Mouse (Mus musculus): ENCODE measurements at regions not wholly inside any gene's neighbourhood (a gene's known extent, or its start where the extent isn't known, plus 50 kb on each side); places are given as distances from the start of the nearest gene placed in this dataset.
"Not testable (repeated sequence)": the region's sequence is repeated elsewhere in the genome, so short reads cannot be mapped to it uniquely, and the experiment has no call there.

- no peak for DNase-seq (ENCODE audit: low spot score in 2 of 2)
Measured at GRCm38 (mm10) chr1:141716953-141717352, 1471.0 kb downstream of the Kcnt2 start.

- no peak for DNase-seq (ENCODE audit: low spot score in 2 of 2)
Measured at GRCm38 (mm10) chr1:141717510-141717909, 1471.6 kb downstream of the Kcnt2 start.

- no peak for DNase-seq (ENCODE audit: low spot score in 2 of 2)
Measured at GRCm38 (mm10) chr1:141741299-141741698, 1495.3 kb downstream of the Kcnt2 start.

GRCm38 (mm10) chr1:141776059-141776458, 1530.1 kb downstream of the Kcnt2 start:
- DNase-seq (ENCODE audit: low spot score in 2 of 2): no peak

- peak in 1 of 2 experiments; percentile 4 for DNase-seq (ENCODE audit: low spot score in 2 of 2)
Measured at GRCm38 (mm10) chr1:141783367-141783766, 1537.4 kb downstream of the Kcnt2 start.

- DNase-seq (ENCODE audit: low spot score in 2 of 2): no peak
Measured at GRCm38 (mm10) chr1:141813315-141814158, 1567.6 kb downstream of the Kcnt2 start.

GRCm38 (mm10) chr1:141831444-141831843, 1585.5 kb downstream of the Kcnt2 start:
- DNase-seq (ENCODE audit: low spot score in 2 of 2): no peak

GRCm38 (mm10) chr1:141842547-141842946, 1596.6 kb downstream of the Kcnt2 start:
- no peak for DNase-seq (ENCODE audit: low spot score in 2 of 2)

GRCm38 (mm10) chr1:141853841-141854240, 1607.9 kb downstream of the Kcnt2 start:
- DNase-seq (ENCODE audit: low spot score in 2 of 2): not testable (repeated sequence)

GRCm38 (mm10) chr1:141884356-141884755, 1638.4 kb downstream of the Kcnt2 start:
- DNase-seq (ENCODE audit: low spot score in 2 of 2): no peak

GRCm38 (mm10) chr1:141897924-141898455, 1652.0 kb downstream of the Kcnt2 start:
- DNase-seq (ENCODE audit: low spot score in 2 of 2): no peak

- DNase-seq (ENCODE audit: low spot score in 2 of 2): no peak
Measured at GRCm38 (mm10) chr1:141911714-141912398, 1665.9 kb downstream of the Kcnt2 start.

- no peak for DNase-seq (ENCODE audit: low spot score in 2 of 2)
Measured at GRCm38 (mm10) chr1:141926194-141926593, 1680.2 kb downstream of the Kcnt2 start.

GRCm38 (mm10) chr1:141926804-141927203, 1680.8 kb downstream of the Kcnt2 start:
- DNase-seq (ENCODE audit: low spot score in 2 of 2): no peak

GRCm38 (mm10) chr1:141948055-141948454, 1692.4 kb upstream of the B3galt2 start:
- DNase-seq (ENCODE audit: low spot score in 2 of 2): no peak

GRCm38 (mm10) chr1:141954323-141954867, 1686.1 kb upstream of the B3galt2 start:
- DNase-seq (ENCODE audit: low spot score in 2 of 2): no peak

- DNase-seq (ENCODE audit: low spot score in 2 of 2): no peak
Measured at GRCm38 (mm10) chr1:141961743-141962142, 1678.7 kb upstream of the B3galt2 start.

- DNase-seq (ENCODE audit: low spot score in 2 of 2): no peak
Measured at GRCm38 (mm10) chr1:141968133-141968532, 1672.3 kb upstream of the B3galt2 start.

GRCm38 (mm10) chr1:141974329-141974728, 1666.1 kb upstream of the B3galt2 start:
- no peak for DNase-seq (ENCODE audit: low spot score in 2 of 2)

- no peak for DNase-seq (ENCODE audit: low spot score in 2 of 2)
Measured at GRCm38 (mm10) chr1:141999769-142000168, 1640.7 kb upstream of the B3galt2 start.

- no peak for DNase-seq (ENCODE audit: low spot score in 2 of 2)
Measured at GRCm38 (mm10) chr1:142000335-142000734, 1640.1 kb upstream of the B3galt2 start.

- DNase-seq (ENCODE audit: low spot score in 2 of 2): no peak
Measured at GRCm38 (mm10) chr1:142006316-142006715, 1634.1 kb upstream of the B3galt2 start.

Data from frontal cortex, postnatal 25 days (tissue).